Mouse (Mus musculus): ENCODE measurements around the gene Prcd. TPM values are rescaled to one million over a fixed set of nuclear protein-coding genes. Genes with fewer than 3 reads are reported as not detected.

Gene Prcd
- polyA plus RNA-seq, 1 experiment from 2014 or later, result 1.7 TPM

DNA sequence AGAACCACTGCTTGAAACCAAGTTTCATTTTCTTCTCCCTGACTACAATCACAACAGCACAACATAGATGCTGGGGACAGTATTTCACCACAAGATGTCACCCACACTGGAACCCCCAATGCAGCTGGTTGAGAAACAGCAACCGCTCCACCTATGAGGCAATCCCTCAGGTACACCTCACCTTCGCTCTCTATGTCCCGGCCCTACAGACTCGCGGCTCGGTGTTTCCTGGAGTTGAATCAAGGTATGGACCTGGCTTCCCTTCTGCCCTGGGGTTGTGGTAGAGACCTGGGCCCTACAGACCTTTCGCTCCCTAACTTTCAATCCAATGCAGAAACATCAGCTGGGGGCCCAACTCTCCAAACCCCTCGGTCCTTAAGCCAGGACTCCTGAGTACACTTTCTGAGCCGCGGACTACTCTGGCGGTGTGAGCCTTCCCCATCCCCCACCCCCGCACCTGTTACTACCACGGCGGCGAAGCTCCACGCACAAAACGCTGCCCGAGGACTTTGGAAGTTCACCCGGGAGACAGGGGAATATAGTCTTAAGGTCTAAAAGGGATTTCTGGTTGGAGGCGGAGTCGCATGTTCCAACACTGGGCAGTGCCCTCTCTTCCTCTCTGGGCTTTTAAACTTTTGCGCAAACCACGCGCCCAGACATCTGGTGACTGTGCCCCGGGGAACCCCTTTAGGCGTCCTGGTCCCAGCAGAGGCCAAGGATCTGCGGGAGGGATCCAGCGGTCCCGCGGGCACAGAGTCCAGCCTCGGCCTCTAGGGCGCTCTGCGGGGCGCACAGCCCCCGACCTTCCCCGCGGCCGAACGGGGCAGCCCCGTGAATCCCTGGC, 29.8 kb upstream of the Prcd start:
- H3K4me3 ChIP-seq (ENCODE audit: low read depth, low read length), result peak overlapping the region; percentile 42
- DNase-seq (ENCODE audit: low spot score) (no peak), ATAC-seq (peak; percentile 35)
- H3K4me1 ChIP-seq (ENCODE audit: control insufficient read depth, insufficient read depth, low read length), result no peaks in the 10 kb centered on the region
- H3K4me2 ChIP-seq (ENCODE audit: low read length), result peak overlapping the region; percentile 66
- H3K27ac ChIP-seq (ENCODE audit: low read depth, low read length), result no peak overlapping the region
- H3K36me3 ChIP-seq (ENCODE audit: control insufficient read depth, insufficient read depth, low read length), result no peaks in the 10 kb centered on the region
- H3K27me3 ChIP-seq (replicated peaks; ENCODE audit: control insufficient read depth, insufficient read depth, low read length), result peaks cover 20% of the 10 kb centered on the region; the same call in 1 of the 2 replicates
- WGBS, result 5% methylated on average over 40 of the region's 40 CpGs
- no peaks in the 10 kb centered on the region for H3K9me3 ChIP-seq (replicated peaks; ENCODE audit: control insufficient read depth, low read length)
- H3K9ac ChIP-seq (ENCODE audit: low read length), result peak overlapping the region; percentile 54

DNA sequence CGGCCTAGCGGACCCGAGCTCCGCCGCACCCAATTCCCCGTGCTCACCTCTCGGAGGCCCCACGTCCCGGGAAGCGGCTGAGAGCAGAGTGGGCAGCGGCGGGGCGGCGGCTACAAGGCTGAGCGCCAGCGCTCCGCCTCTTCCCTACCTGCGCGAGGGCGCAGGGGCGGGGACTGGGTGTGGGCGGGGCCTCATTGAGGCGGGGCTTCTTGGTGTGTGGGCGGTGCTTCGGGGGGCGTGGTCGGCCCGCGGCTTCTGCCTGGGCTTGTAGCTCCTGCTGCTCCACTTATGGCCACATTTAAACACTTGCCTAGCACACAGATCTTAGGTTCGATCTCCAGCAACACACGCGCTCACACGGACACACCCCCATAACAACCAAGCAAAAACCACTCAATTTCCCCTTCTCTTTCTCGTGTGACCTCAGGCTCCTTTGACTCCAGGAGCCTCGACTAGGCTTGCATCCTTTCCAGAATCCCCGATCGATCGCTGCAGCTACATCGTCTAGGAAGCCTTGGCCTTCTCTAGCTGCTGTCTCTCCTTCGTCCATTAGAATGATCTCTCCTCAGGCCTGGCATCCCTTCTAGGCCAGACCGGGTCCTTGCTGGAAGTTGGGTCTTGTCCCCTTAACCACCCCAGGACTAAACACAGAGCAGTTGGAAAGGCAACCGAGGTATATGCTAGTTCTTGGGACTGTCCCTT, 29.1 kb upstream of the Prcd start:
- Histone ChIP-seq H3K36me3 (ENCODE audit: control insufficient read depth, insufficient read depth, low read length) (no peaks in the 10 kb centered on the region), H3K4me2 (ENCODE audit: low read length) (peak overlapping the region; percentile 66), H3K9me3 (replicated peaks; ENCODE audit: control insufficient read depth, low read length) (no peaks in the 10 kb centered on the region), H3K9ac (ENCODE audit: low read length) (peak overlapping the region; percentile 54), H3K4me1 (ENCODE audit: control insufficient read depth, insufficient read depth, low read length) (no peaks in the 10 kb centered on the region), H3K4me3 (ENCODE audit: low read depth, low read length) (peak overlapping the region; percentile 42), H3K27me3 (replicated peaks; ENCODE audit: control insufficient read depth, insufficient read depth, low read length) (peaks cover 20% of the 10 kb centered on the region; the same call in 1 of the 2 replicates), H3K27ac (ENCODE audit: low read depth, low read length) (no peak overlapping the region)
- ATAC-seq (peak; percentile 53), DNase-seq (ENCODE audit: low spot score) (peak; percentile 41)
- WGBS, result 16% methylated on average over 34 of the region's 42 CpGs

DNA sequence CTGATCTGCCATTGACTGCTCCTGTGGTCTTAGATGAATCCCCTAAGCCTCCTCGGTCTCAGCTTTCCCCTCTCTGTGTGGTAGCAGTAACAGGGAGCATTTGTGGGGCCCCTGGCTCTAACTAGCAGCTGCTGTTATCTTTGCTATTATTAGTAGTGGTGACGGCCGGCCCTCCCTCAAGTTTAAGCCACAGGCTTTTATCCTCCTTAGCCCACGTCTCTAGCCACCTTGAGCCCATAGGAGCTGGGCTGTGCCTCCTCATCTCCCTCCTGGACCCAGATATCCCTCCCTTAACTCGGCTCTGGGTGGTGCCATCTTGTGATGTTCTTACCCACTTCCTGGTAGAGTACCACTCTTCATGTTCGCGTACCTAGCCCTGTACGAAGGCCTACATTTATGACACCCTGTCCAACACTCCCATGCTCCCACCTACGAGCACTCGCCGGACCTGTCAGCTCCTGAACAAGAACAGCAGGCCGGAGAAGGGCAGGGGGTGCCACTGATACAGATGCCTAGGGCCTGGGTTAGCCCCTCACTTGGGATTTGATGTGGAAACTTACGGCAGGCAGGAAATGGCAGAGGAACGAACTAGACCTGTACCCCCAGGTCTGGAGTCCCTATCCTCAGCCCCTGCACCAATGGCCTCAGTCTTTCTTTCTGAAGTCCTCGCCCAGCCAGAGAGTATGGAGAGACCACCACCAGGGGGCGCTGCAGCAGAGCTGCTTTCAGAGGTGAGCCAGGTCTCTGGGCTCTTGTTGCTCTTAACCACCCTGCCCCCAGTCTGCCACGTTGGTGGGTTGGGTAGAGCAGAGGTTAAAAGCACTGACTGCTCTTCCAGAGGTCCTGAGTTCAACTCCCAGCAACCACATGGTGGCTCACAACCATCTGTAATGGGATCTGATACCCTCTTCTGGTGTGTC, 28.0 kb upstream of the Prcd start:
- H3K4me3 ChIP-seq (ENCODE audit: low read depth, low read length), result no peak overlapping the region
- no peak overlapping the region for H3K4me2 ChIP-seq (ENCODE audit: low read length)
- WGBS, result 73% methylated on average over 17 of the region's 17 CpGs
- ATAC-seq (no peak), DNase-seq (ENCODE audit: low spot score) (peak; percentile 30)
- no peaks in the 10 kb centered on the region for H3K4me1 ChIP-seq (ENCODE audit: control insufficient read depth, insufficient read depth, low read length)
- no peaks in the 10 kb centered on the region for H3K36me3 ChIP-seq (ENCODE audit: control insufficient read depth, insufficient read depth, low read length)
- H3K27ac ChIP-seq (ENCODE audit: low read depth, low read length), result no peak overlapping the region
- H3K9me3 ChIP-seq (replicated peaks; ENCODE audit: control insufficient read depth, low read length), result no peaks in the 10 kb centered on the region
- H3K9ac ChIP-seq (ENCODE audit: low read length), result no peak overlapping the region
- H3K27me3 ChIP-seq (replicated peaks; ENCODE audit: control insufficient read depth, insufficient read depth, low read length), result peaks cover 20% of the 10 kb centered on the region; the same call in 1 of the 2 replicates

- Histone ChIP-seq H3K4me3 (ENCODE audit: low read depth, low read length) (no peak within 1 kb of the TSS), H3K36me3 (ENCODE audit: control insufficient read depth, insufficient read depth, low read length) (no peaks in the 10 kb centered on the region), H3K9ac (ENCODE audit: low read length) (no peak within 1 kb of the TSS), H3K27me3 (replicated peaks; ENCODE audit: control insufficient read depth, insufficient read depth, low read length) (peaks cover 20% of the 10 kb centered on the region; the same call in 1 of the 2 replicates), H3K9me3 (replicated peaks; ENCODE audit: control insufficient read depth, low read length) (no peaks in the 10 kb centered on the region), H3K4me2 (ENCODE audit: low read length) (no peak within 1 kb of the TSS), H3K27ac (ENCODE audit: low read depth, low read length) (no peak within 1 kb of the TSS), H3K4me1 (ENCODE audit: control insufficient read depth, insufficient read depth, low read length) (no peaks in the 10 kb centered on the region)
- 79% methylated on average over 10 of the region's 10 CpGs for WGBS
- ATAC-seq (no peak), DNase-seq (ENCODE audit: low spot score) (no peak)
These were observed 26.8 kb upstream of the Prcd start, which contains the start of gene Rhbdf2 for GRCm38 (mm10) chr11:116626299-116627071. TSS of gene Rhbdf2 (minus strand) at chr11:116627019.

DNA sequence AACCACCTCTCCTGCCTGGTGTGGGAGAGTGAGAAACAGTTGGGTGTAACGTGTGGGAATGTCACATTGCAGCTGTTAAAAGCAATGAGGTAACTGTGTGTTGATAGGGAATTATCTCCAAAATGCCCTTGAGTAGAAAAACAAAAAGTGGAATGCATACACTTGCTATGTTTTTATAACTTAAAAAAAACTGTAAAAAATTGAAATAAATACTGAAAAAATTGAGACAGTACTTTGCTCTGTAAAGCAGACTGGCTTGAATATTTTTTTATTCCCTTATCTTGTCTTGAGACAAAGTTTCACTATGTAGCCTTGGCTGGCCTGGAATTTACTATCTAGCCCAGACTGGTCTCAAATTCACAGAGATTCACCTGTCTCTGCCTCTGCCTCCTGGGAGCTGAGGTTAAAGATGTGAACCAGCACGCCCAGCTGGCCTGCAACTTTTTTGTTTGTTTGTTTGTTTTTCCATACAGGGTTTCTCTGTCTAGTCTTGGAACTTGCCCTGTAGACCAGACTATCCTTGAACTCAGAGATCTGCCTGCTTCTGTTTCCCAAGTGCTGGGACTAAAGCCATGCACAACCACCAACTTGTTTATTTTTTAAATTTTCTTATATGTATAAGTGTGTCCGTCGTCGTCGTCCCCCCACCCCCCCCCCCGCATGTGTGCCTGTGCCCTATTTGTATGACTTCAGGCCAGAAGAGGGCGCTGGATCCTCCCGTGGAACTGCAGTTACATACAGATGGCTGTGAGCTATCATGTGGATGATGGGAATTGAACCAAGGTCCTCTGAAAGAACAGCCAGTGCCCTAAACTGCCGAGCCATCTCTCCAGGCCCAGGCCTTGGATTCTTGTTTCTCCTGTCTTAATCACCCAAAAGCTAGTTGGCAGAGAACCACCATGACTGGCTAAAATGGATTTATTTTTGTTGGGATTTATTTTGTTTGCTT, 26.0 kb upstream of the Prcd start:
- no peaks in the 10 kb centered on the region for H3K4me1 ChIP-seq (ENCODE audit: control insufficient read depth, insufficient read depth, low read length)
- no peak overlapping the region for H3K9ac ChIP-seq (ENCODE audit: low read length)
- DNase-seq (ENCODE audit: low spot score) (no peak), ATAC-seq (no peak)
- H3K27ac ChIP-seq (ENCODE audit: low read depth, low read length), result no peak overlapping the region
- H3K36me3 ChIP-seq (ENCODE audit: control insufficient read depth, insufficient read depth, low read length), result no peaks in the 10 kb centered on the region
- no peak overlapping the region for H3K4me2 ChIP-seq (ENCODE audit: low read length)
- peaks cover 18% of the 10 kb centered on the region; the same call in 1 of the 2 replicates for H3K27me3 ChIP-seq (replicated peaks; ENCODE audit: control insufficient read depth, insufficient read depth, low read length)
- H3K4me3 ChIP-seq (ENCODE audit: low read depth, low read length), result no peak overlapping the region
- WGBS, result 36% methylated on average over 10 of the region's 10 CpGs
- H3K9me3 ChIP-seq (replicated peaks; ENCODE audit: control insufficient read depth, low read length), result no peaks in the 10 kb centered on the region

DNA sequence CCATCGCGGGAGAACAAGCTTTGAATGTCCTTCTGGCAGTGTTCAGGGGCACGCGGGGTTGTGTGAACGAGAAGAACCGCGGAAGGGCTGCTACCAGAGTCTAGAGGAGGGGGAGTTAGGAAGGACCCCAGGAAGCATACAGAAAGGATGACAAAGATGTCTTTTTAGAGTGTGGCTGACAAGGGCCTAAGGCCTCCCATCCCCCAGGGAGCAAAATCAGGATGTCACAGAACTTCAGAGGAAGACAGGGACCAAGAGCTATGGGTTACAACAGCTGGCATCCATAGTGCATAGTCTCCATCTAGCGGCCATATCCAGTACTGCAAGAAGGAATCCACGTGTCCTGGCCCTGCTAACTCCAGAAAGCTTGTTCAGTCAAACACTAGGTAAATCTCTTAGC, 24.6 kb upstream of the Prcd start:
- peak; percentile 57; the same call in 1 of the 2 replicates for ATAC-seq
- peaks cover 11% of the 10 kb centered on the region; the same call in 1 of the 2 replicates for H3K27me3 ChIP-seq (replicated peaks; ENCODE audit: control insufficient read depth, insufficient read depth, low read length)
- H3K4me1 ChIP-seq (ENCODE audit: control insufficient read depth, insufficient read depth, low read length), result no peaks in the 10 kb centered on the region
- no peak overlapping the region for H3K9ac ChIP-seq (ENCODE audit: low read length)
- H3K4me2 ChIP-seq (ENCODE audit: low read length), result no peak overlapping the region
- DNase-seq (ENCODE audit: low spot score), result peak; percentile 91
- no peaks in the 10 kb centered on the region for H3K36me3 ChIP-seq (ENCODE audit: control insufficient read depth, insufficient read depth, low read length)
- no peaks in the 10 kb centered on the region for H3K9me3 ChIP-seq (replicated peaks; ENCODE audit: control insufficient read depth, low read length)
- 56% methylated on average over 9 of the region's 9 CpGs for WGBS
- H3K4me3 ChIP-seq (ENCODE audit: low read depth, low read length), result no peak overlapping the region
- no peak overlapping the region for H3K27ac ChIP-seq (ENCODE audit: low read depth, low read length)

GRCm38 (mm10) chr11:116629472-116629871, 23.9 kb upstream of the Prcd start:
- DNase-seq (ENCODE audit: low spot score) (no peak), ATAC-seq (no peak)
- Histone ChIP-seq H3K9ac (ENCODE audit: low read length) (no peak overlapping the region), H3K36me3 (ENCODE audit: control insufficient read depth, insufficient read depth, low read length) (no peaks in the 10 kb centered on the region), H3K4me1 (ENCODE audit: control insufficient read depth, insufficient read depth, low read length) (no peaks in the 10 kb centered on the region), H3K4me2 (ENCODE audit: low read length) (no peak overlapping the region), H3K27me3 (replicated peaks; ENCODE audit: control insufficient read depth, insufficient read depth, low read length) (peaks cover 3% of the 10 kb centered on the region; the same call in 1 of the 2 replicates), H3K9me3 (replicated peaks; ENCODE audit: control insufficient read depth, low read length) (no peaks in the 10 kb centered on the region), H3K4me3 (ENCODE audit: low read depth, low read length) (no peak overlapping the region), H3K27ac (ENCODE audit: low read depth, low read length) (no peak overlapping the region)
- WGBS, result 92% methylated on average over 6 of the region's 6 CpGs

All from forebrain, embryonic 14.5 days (tissue).